Mouse (Mus musculus) heart, postnatal 0 days (tissue): ENCODE data around the gene Acbd3. TPM values are rescaled to one million over a fixed set of nuclear protein-coding genes. Genes with fewer than 3 reads are reported as not detected.

Experiments
- ATAC-seq: fragments of 200-750 bp; cut with Nextera tagmentation; 2 replicates; pipeline ENCODE4 v1.8.0; 2017; ENCODE audit warnings: low read depth, moderate number of reproducible peaks, moderate library complexity; ENCODE audit not compliant: insufficient read depth
- DNase-seq: peaks from one replicate; pipeline ENCODE4 v3.0.0-alpha.2; 2016; ENCODE audit warnings: low spot score
- H3K27ac ChIP-seq: fragments of 300-500 bp; sonication (generic); 2 replicates; pipeline ENCODE4 v1.5.1; 2014; ENCODE audit warnings: low read depth, mild to moderate bottlenecking
- H3K27me3 ChIP-seq: fragments of 300-500 bp; sonication (generic); 2 replicates; pipeline ENCODE4 v1.6.1; 2014; ENCODE audit warnings: low read length, mixed read lengths; ENCODE audit not compliant: control insufficient read depth, insufficient read depth
- H3K36me3 ChIP-seq: fragments of 300-500 bp; sonication (generic); replicated peaks from 2 replicates; pipeline ENCODE4 v1.6.1; 2014; ENCODE audit warnings: low read length, mixed read lengths; ENCODE audit not compliant: control insufficient read depth, insufficient read depth
- H3K4me1 ChIP-seq: fragments of 300-500 bp; sonication (generic); 2 replicates; pipeline ENCODE4 v1.6.1; 2014; ENCODE audit warnings: antibody characterized with exemption; ENCODE audit not compliant: control insufficient read depth, insufficient read depth
- H3K4me2 ChIP-seq: fragments of 300-500 bp; sonication (generic); 2 replicates; pipeline ENCODE4 v1.6.1; 2014; ENCODE audit warnings: low read depth, mild to moderate bottlenecking, low read length, moderate library complexity
- H3K4me3 ChIP-seq: fragments of 300-500 bp; sonication (generic); 2 replicates; pipeline ENCODE4 v1.5.1; 2014; ENCODE audit warnings: low read depth, low read length
- H3K9ac ChIP-seq: fragments of 300-500 bp; sonication (generic); replicated peaks from 2 replicates; pipeline ENCODE4 v1.6.1; 2014; ENCODE audit warnings: low read depth, low read length, mixed read lengths
- H3K9me3 ChIP-seq: fragments of 300-500 bp; sonication (generic); replicated peaks from 2 replicates; pipeline ENCODE4 v1.6.1; 2016; ENCODE audit warnings: low read length; ENCODE audit not compliant: control insufficient read depth
- CTCF ChIP-seq: IDR thresholded peaks from 2 replicates; pipeline ENCODE4 v1.5.1; 2016; ENCODE audit warnings: antibody characterized with exemption, control low read depth, low read depth
- EP300 ChIP-seq: IDR thresholded peaks from 2 replicates; pipeline ENCODE4 v1.6.1; 2016; ENCODE audit warnings: antibody characterized with exemption, low read depth
- WGBS: fragments of 180-500 bp; shearing (Covaris S2); extraction: QIAGEN DNeasy Blood & Tissue Kit; methylation state at CpG from one replicate; pipeline ENCODE4 v1.1.7; 2014; 5-methylcytosine and 5-hydroxymethylcytosine counted together
- polyA plus RNA-seq: library from polyadenylated mRNA; unstranded; fragments of >200 nt; fragmentation: Nextera tagmentation; extraction: Ambion mirVana; gene quantifications from 2 replicates; pipeline ENCODE4 v1.2.1, GENCODE M21; 2015
- total RNA-seq: library from RNA; depleted of rRNA; stranded (reverse); fragments of >200 nt; gene quantifications from 2 replicates; pipeline ENCODE4 v1.2.3, GENCODE M21; 2014; ENCODE audit warnings: low replicate concordance; rRNA removed

Gene Acbd3
- total and polyA plus RNA-seq, 2 experiments from 2014 or later = 13.2 to 26.4 TPM

DNA sequence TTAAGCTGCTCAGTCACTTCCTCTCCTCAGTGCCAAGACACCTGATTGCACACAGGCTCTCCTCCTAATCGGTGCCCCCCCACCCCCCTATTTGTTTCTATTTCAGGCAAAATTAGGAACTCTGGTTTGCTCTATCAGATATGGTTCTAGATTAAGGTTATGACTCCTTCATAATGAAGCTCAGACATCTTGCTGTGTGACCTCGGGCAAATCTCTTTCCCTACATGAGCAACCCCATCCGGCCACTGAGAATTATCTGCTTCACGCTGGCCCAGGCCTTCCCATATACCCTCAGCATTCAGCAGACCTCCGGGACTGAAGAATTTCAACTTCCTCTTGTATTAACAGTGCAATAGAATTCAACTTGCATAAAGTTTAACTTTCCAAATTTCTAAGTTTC is 73.4 kb downstream of the Acbd3 start:
- no peak for ATAC-seq
- no peaks in the 10 kb centered on the region for H3K9me3 ChIP-seq
- peaks cover under 1% of the 10 kb centered on the region; the same call in 1 of the 2 replicates for H3K4me1 ChIP-seq
- no peak for DNase-seq
- H3K36me3 ChIP-seq = peaks cover 31% of the 10 kb centered on the region
- WGBS = 80% methylated on average over 5 of the region's 5 CpGs
- no peak overlapping the region for H3K27ac ChIP-seq
- no peak overlapping the region for H3K4me2 ChIP-seq
- TF ChIP-seq CTCF (no peak), EP300 (no peak)
- H3K27me3 ChIP-seq = no peaks in the 10 kb centered on the region
- no peak overlapping the region for H3K9ac ChIP-seq
- H3K4me3 ChIP-seq = no peak overlapping the region

DNA sequence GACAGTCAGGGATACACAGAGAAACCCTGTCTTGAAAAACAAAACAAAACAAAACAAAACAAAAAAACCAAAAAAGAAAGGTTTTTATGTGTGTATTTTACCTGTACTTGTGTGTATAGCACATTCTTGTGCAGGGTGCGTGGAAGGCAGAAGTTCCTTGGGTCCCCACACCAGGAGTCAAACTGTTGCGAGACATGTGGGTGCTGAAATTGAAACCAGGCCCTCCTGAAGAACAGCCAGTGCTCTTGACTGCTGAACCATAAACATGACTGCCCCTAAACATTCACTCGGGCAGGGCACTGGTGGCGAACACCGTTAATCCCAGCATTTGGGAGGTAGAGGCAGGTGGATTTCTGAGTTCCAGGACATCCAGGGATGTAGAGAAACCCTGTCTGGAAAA is 74.2 kb downstream of the Acbd3 start:
- H3K4me2 ChIP-seq = no peak overlapping the region
- 94% methylated on average over 5 of the region's 5 CpGs for WGBS
- no peak overlapping the region for H3K4me3 ChIP-seq
- peaks cover 39% of the 10 kb centered on the region for H3K36me3 ChIP-seq
- H3K9ac ChIP-seq = no peak overlapping the region
- H3K9me3 ChIP-seq = no peaks in the 10 kb centered on the region
- H3K27ac ChIP-seq = no peak overlapping the region
- no peaks in the 10 kb centered on the region for H3K27me3 ChIP-seq
- DNase-seq = no peak
- H3K4me1 ChIP-seq = no peaks in the 10 kb centered on the region
- ATAC-seq = no peak
- TF ChIP-seq CTCF (no peak), EP300 (no peak)

DNA sequence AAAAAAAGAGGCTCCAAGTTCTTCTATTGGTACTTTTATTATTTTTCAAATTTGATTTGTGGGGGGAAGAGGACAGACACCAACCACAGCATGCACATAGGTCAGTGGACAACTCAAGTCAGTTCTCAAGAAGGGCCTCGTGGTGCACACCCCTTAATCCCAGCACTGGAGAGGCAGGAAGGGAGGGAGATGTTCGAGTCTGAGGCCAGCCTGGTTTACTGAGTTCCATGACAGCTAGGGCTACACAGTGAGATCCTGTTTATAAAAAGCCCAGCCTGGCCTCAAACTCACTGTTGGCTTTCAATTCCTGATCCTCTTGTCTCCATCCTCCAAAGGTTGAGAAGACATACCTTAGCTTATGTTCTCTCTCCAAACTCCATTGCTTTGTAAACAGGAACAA is 75.0 kb downstream of the Acbd3 start:
- Histone ChIP-seq H3K27me3 (no peaks in the 10 kb centered on the region), H3K9ac (no peak overlapping the region), H3K27ac (peak overlapping the region; percentile 60; the same call in 1 of the 2 replicates), H3K4me2 (no peak overlapping the region), H3K4me1 (no peaks in the 10 kb centered on the region), H3K9me3 (no peaks in the 10 kb centered on the region), H3K36me3 (peaks cover 47% of the 10 kb centered on the region), H3K4me3 (no peak overlapping the region)
- 50% methylated on average over 2 of the region's 2 CpGs for WGBS
- ATAC-seq = no peak
- no peak for TF ChIP-seq CTCF
- TF ChIP-seq EP300 = no peak
- no peak for DNase-seq

DNA sequence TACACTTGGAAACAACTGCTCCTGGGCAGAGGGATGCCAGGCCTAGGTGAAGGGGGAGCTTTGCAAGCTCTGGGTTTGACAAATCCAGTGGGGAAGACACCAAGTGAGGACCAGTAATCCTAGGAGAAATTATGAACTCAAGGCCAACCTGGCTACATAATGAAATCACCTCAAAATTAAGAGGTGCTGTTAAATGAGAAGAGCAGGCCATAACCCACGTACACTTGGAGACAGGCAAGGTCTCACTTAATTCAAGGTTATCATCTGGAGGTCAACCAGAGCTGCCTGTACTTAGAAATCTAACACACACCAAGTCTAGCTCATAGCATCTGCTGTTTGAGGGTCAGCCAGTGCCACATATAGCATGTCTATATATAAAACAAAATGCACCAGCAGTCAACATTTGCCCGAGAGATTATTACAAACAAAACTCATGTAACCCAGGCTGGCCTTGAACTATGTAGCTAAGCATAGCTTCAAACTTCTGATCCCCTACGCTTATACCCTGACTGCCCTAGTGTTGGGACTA is 75.7 kb downstream of the Acbd3 start:
- no peaks in the 10 kb centered on the region for H3K9me3 ChIP-seq
- DNase-seq = no peak
- no peaks in the 10 kb centered on the region for H3K27me3 ChIP-seq
- 43% methylated on average over 3 of the region's 3 CpGs for WGBS
- peak; percentile 69 for ATAC-seq
- H3K36me3 ChIP-seq = peaks cover 54% of the 10 kb centered on the region
- TF ChIP-seq EP300 (no peak), CTCF (no peak)
- no peak overlapping the region for H3K4me2 ChIP-seq
- H3K4me1 ChIP-seq = no peaks in the 10 kb centered on the region
- H3K9ac ChIP-seq = no peak overlapping the region
- peak overlapping the region; percentile 60 for H3K27ac ChIP-seq
- H3K4me3 ChIP-seq = no peak overlapping the region

Other genes with a start within 250 kb of the Acbd3 start
- gene Stum, start 242.5 kb upstream of the Acbd3 start, total RNA-seq = 1.0 and 11.4 TPM in 2 replicates
- 0.49 and 0.92 TPM in 2 replicates for gene Stum, start 242.5 kb upstream of the Acbd3 start, polyA plus RNA-seq
- 49.1 and 63.0 TPM in 2 replicates for gene Parp1, start 157.1 kb upstream of the Acbd3 start, total RNA-seq
- gene Parp1, start 157.1 kb upstream of the Acbd3 start, polyA plus RNA-seq = 41.3 and 45.4 TPM in 2 replicates
- 12.3 and 17.7 TPM in 2 replicates for gene Lin9, start 84.9 kb upstream of the Acbd3 start, total RNA-seq
- gene Lin9, start 84.9 kb upstream of the Acbd3 start, polyA plus RNA-seq = 5.7 and 5.8 TPM in 2 replicates
- gene Mixl1, start 29.0 kb upstream of the Acbd3 start, total RNA-seq = not detected in 2 replicates
- gene Mixl1, start 29.0 kb upstream of the Acbd3 start, polyA plus RNA-seq = not detected in 2 replicates
- gene H3f3a, start 87.9 kb downstream of the Acbd3 start, total RNA-seq = 1,123 and 1,337 TPM in 2 replicates
- 1,661 and 1,734 TPM in 2 replicates for gene H3f3a, start 87.9 kb downstream of the Acbd3 start, polyA plus RNA-seq
- 9.8 and 16.9 TPM in 2 replicates for gene Sde2, start 125.1 kb downstream of the Acbd3 start, total RNA-seq
- 14.4 and 15.8 TPM in 2 replicates for gene Sde2, start 125.1 kb downstream of the Acbd3 start, polyA plus RNA-seq
- not detected in 2 replicates for gene Lefty2, start 167.1 kb downstream of the Acbd3 start, total RNA-seq
- 0.05 and 0.07 TPM in 2 replicates for gene Lefty2, start 167.1 kb downstream of the Acbd3 start, polyA plus RNA-seq
- 33.0 and 36.4 TPM in 2 replicates for gene Pycr2, start 178.2 kb downstream of the Acbd3 start, total RNA-seq
- 34.1 and 35.5 TPM in 2 replicates for gene Pycr2, start 178.2 kb downstream of the Acbd3 start, polyA plus RNA-seq
- gene Lefty1, start 209.0 kb downstream of the Acbd3 start, total RNA-seq = 1.2 and 1.3 TPM in 2 replicates
- gene Lefty1, start 209.0 kb downstream of the Acbd3 start, polyA plus RNA-seq = 1.6 and 1.7 TPM in 2 replicates
- gene Tmem63a, start 216.3 kb downstream of the Acbd3 start, total RNA-seq = 17.2 and 30.5 TPM in 2 replicates
- gene Tmem63a, start 216.3 kb downstream of the Acbd3 start, polyA plus RNA-seq = 8.5 and 9.6 TPM in 2 replicates